Mouse (Mus musculus) midbrain, embryonic 13.5 days (tissue): ENCODE results near the gene Lsamp. TPM values are rescaled to one million over a fixed set of nuclear protein-coding genes. Genes with fewer than 3 reads are reported as not detected.

ENCODE experiments used
- ATAC-seq: fragments of 200-750 bp; cut with Nextera tagmentation; 2 replicates; pipeline ENCODE4 v1.8.0; 2017; ENCODE audit warnings: mild to moderate bottlenecking, moderate TSS enrichment, moderate library complexity
- H3K27ac ChIP-seq: fragments of 300-500 bp; sonication (generic); 2 replicates; pipeline ENCODE4 v1.5.1; 2015; ENCODE audit warnings: inconsistent platforms, mild to moderate bottlenecking, moderate library complexity
- H3K27me3 ChIP-seq: fragments of 300-500 bp; sonication (generic); 2 replicates; pipeline ENCODE4 v1.6.1; 2015; ENCODE audit warnings: mild to moderate bottlenecking, inconsistent platforms
- H3K36me3 ChIP-seq: fragments of 300-500 bp; sonication (generic); 2 replicates; pipeline ENCODE4 v1.6.1; 2015; ENCODE audit warnings: mild to moderate bottlenecking, inconsistent platforms
- H3K4me1 ChIP-seq: fragments of 300-500 bp; sonication (generic); replicated peaks from 2 replicates; pipeline ENCODE4 v1.6.1; 2015; ENCODE audit warnings: inconsistent platforms
- H3K4me2 ChIP-seq: fragments of 300-500 bp; sonication (generic); replicated peaks from 2 replicates; pipeline ENCODE4 v1.6.1; 2015; ENCODE audit warnings: moderate library complexity, mild to moderate bottlenecking, inconsistent platforms
- H3K4me3 ChIP-seq: fragments of 300-500 bp; sonication (generic); replicated peaks from 2 replicates; pipeline ENCODE4 v1.5.1; 2015; ENCODE audit warnings: mild to moderate bottlenecking, inconsistent platforms
- H3K9ac ChIP-seq: fragments of 300-500 bp; sonication (generic); replicated peaks from 2 replicates; pipeline ENCODE4 v1.6.1; 2015; ENCODE audit warnings: mild to moderate bottlenecking, inconsistent platforms
- H3K9me3 ChIP-seq: fragments of 300-500 bp; sonication (generic); 2 replicates; pipeline ENCODE4 v1.6.1; 2016; ENCODE audit warnings: mild to moderate bottlenecking, inconsistent platforms
- WGBS: fragments of 180-500 bp; shearing (Covaris S2); methylation state at CpG from one replicate; pipeline ENCODE4 v1.1.7; 2015; 5-methylcytosine and 5-hydroxymethylcytosine counted together
- polyA plus RNA-seq: library from polyadenylated mRNA; unstranded; fragments of >200 nt; fragmentation: Nextera tagmentation; extraction: Ambion mirVana; gene quantifications from 2 replicates; pipeline ENCODE4 v1.2.1, GENCODE M21; 2015

The Lsamp gene
- polyA plus RNA-seq, 1 experiment from 2014 or later: 66.7 TPM

DNA sequence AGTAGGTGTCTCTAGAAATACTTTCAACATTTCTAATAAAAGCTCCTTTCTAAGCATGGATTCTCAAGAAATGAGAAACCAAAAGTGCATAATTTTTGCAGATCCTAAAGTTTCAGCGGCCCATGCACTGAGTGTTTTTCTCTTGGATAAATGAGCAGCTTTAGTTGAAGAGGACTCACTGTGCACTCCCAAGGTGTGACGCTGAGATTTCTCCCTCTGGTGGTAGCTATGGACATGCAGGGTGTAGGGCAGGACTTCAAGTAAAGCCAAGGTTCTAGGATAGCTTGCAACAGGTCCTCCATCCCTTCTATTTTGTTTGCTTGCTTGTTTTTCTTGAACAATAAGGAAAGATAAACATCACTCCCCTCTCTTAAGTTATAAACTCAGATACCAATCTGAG lies 1558.5 kb downstream of the Lsamp start:
- WGBS: 41% methylated on average over 2 of the region's 2 CpGs

DNA sequence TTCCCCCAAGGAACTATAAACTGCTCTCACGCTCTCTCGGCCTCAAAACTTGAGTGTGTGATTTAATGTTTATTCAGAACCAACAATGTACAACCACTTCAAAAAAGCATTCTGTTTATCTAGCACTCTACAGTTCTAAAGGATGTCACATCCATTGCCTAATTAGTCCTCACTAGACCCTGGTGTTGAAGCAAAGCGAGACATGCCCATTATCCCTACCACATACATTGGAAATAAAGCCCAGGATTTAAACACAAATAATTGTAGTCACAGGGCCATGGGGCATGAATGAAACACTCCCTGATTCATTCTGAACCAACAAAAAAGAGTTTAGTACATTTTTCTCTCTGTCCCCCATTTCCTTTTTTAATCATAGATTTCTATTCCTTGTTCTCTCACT lies 1567.0 kb downstream of the Lsamp start:
- Histone ChIP-seq H3K4me2 (no peak overlapping the region), H3K27ac (peak overlapping the region; percentile 66), H3K36me3 (no peaks in the 10 kb centered on the region), H3K4me1 (peaks cover 17% of the 10 kb centered on the region), H3K4me3 (no peak overlapping the region), H3K9ac (no peak overlapping the region), H3K27me3 (no peaks in the 10 kb centered on the region), H3K9me3 (no peaks in the 10 kb centered on the region)
- WGBS: 54% methylated on average over 3 of the region's 3 CpGs
- ATAC-seq: no peak

More for the DNA sequence above, 1558.5 kb downstream of the Lsamp start:
- Histone ChIP-seq H3K4me1 (no peaks in the 10 kb centered on the region), H3K27ac (no peak overlapping the region), H3K36me3 (no peaks in the 10 kb centered on the region), H3K9ac (no peak overlapping the region), H3K4me2 (no peak overlapping the region), H3K9me3 (no peaks in the 10 kb centered on the region), H3K4me3 (no peak overlapping the region), H3K27me3 (no peaks in the 10 kb centered on the region)
- no peak for ATAC-seq

DNA sequence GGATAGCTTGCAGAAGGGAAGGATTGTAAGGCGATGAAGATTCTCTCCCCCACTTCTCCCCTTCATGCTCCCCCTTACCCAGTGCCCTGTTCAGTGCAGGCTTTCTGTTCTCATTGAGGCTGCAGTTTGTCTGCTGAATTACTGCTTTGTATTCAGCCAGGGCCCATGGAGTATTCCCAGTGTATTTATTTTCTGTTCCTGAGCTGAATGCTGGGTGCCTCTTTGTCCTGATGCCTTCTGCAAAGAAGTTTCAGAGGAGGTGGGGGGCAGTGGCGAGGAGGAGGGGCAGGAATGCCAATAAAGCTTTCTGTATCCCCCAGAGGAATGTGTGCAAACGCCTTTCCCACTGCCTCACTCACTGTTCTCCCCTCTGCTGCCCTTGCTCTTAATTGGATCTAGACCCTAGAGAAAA lies 1567.7 kb downstream of the Lsamp start:
- Histone ChIP-seq H3K4me1 (peaks cover 17% of the 10 kb centered on the region), H3K4me2 (no peak overlapping the region), H3K9ac (no peak overlapping the region), H3K27me3 (no peaks in the 10 kb centered on the region), H3K36me3 (no peaks in the 10 kb centered on the region), H3K9me3 (no peaks in the 10 kb centered on the region), H3K27ac (peak overlapping the region; percentile 66), H3K4me3 (no peak overlapping the region)
- ATAC-seq: peak; percentile 93
- 0% methylated on average over 3 of the region's 3 CpGs for WGBS

DNA sequence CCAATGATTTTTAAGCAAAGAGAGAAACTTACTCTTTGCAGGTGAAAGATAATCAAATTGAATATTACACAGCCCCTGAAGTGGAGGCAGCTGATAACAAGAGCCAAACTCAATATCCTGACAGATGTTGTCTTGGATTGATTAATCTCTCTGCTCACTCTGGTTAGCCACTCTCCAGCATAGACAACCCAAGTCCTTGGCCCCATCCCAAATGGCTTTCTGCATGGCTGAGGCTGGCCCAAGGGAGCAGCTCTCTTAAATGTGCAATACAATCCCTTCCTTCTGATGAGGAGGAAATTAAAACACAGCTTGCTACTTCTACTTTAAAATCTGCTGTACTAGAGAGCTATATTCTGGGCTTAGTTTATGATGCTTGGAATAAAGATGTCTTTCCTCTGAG lies 1572.9 kb downstream of the Lsamp start:
- H3K4me1 ChIP-seq: peaks cover 6% of the 10 kb centered on the region
- H3K9ac ChIP-seq: no peak overlapping the region
- no peak overlapping the region for H3K27ac ChIP-seq

DNA sequence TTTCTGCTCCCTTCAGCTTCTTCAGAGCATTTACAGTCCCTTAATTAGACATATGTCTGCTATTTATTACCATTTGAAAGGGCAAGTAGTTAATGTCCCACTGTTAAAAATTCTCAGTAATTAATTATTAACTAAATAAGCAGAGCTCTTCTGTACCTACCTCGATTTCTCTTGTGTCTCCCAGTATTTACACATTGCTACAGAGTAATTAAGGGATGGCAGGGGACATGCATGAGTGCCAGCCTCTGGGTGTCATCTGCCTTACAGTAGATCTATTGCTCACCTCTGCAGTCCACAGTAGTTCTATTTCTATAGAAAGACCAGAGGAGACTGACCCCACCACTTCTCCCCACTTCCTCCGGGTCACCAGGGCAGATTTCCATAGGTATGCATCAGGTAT lies 1581.1 kb downstream of the Lsamp start:
- Histone ChIP-seq H3K27me3 (no peaks in the 10 kb centered on the region), H3K36me3 (no peaks in the 10 kb centered on the region), H3K4me1 (no peaks in the 10 kb centered on the region), H3K4me3 (no peak overlapping the region), H3K27ac (no peak overlapping the region), H3K9ac (no peak overlapping the region), H3K9me3 (no peaks in the 10 kb centered on the region), H3K4me2 (no peak overlapping the region)
- no peak for ATAC-seq
- WGBS: 67% methylated on average over 2 of the region's 2 CpGs

More for the DNA sequence above, 1572.9 kb downstream of the Lsamp start:
- Histone ChIP-seq H3K4me2 (no peak overlapping the region), H3K36me3 (no peaks in the 10 kb centered on the region), H3K9me3 (no peaks in the 10 kb centered on the region), H3K27me3 (no peaks in the 10 kb centered on the region), H3K4me3 (no peak overlapping the region)
- ATAC-seq: no peak

DNA sequence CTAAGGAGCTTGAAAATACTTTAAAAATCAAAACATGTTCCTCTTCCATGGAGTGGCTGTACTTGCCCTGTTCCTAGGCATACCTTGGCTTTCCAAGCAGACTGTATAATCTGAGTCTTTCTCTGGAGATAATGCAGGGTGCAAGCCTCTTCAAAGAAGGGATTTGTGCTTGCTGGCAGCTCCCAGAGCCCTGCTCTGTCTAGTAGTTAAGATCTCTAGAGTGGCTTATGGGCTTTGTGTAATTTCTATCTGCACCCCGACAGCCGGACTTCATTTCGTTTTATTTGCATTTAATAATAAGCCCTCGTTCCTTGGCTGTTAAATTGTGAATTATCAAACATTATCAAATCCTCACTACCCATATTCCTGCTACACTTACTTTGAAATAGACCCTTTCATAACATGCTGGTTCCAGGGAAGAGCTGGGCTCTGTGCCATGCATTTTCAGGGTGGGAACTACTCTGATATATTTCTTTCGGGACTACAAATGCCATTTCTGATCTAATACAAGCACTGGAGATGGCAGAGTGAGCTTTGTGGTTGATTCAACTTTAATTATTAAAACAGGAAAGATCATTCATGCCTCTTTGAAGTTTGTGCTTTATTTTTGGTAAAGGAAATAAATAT lies 1604.6 kb downstream of the Lsamp start:
- Histone ChIP-seq H3K4me3 (no peak overlapping the region), H3K27me3 (no peaks in the 10 kb centered on the region), H3K4me2 (no peak overlapping the region), H3K9me3 (no peaks in the 10 kb centered on the region), H3K4me1 (peaks cover 18% of the 10 kb centered on the region; the same call in 1 of the 2 replicates), H3K36me3 (no peaks in the 10 kb centered on the region), H3K27ac (peak overlapping the region; percentile 62; the same call in 1 of the 2 replicates), H3K9ac (no peak overlapping the region)
- WGBS: 47% methylated on average over 5 of the region's 5 CpGs
- ATAC-seq: peak; percentile 86

DNA sequence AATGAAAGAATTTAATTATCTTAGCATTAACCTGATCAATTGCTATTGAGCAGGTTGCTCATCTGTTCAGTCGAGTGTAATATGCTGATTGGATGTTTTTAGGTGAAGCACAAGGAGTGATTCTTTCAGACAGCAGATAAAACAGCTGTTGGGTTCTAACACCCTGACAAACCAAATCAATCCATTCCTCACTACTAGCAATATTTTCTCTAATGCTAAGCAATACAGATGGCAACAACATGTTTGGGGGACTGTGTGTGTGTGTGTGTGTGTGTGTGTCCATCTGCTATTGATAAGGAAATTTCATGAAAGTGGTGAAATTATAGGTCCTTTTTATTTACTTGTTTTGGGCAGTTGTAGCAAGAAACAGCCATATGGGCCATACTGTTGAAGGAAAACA lies 1628.1 kb downstream of the Lsamp start:
- no peaks in the 10 kb centered on the region for H3K9me3 ChIP-seq
- no peak overlapping the region for H3K4me2 ChIP-seq
- H3K36me3 ChIP-seq: no peaks in the 10 kb centered on the region
- no peak overlapping the region for H3K27ac ChIP-seq
- ATAC-seq: no peak
- 68% methylated on average over 1 of the region's 1 CpGs for WGBS
- H3K4me3 ChIP-seq: no peak overlapping the region
- no peaks in the 10 kb centered on the region for H3K27me3 ChIP-seq
- no peaks in the 10 kb centered on the region for H3K4me1 ChIP-seq
- no peak overlapping the region for H3K9ac ChIP-seq

DNA sequence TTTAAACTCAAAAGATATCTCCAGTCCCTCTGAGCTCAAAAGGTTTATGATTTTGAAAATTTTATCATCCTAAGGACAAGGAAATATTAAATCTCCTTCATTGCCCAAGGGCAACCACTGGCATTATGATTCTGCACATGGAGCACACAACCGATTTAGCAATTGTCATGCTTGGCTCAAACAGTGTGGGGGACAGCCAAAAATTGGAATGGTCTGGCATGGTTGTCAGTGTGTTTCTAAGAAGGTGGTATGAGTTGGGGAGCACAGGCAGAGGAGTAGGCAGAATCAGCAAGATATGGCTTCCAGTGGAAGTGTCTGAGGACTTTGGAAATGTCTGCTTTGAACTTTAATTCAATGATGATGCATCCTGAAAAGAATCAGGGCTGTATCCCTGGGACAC lies 1639.7 kb downstream of the Lsamp start:
- ATAC-seq: no peak
- 86% methylated on average over 1 of the region's 1 CpGs for WGBS

DNA sequence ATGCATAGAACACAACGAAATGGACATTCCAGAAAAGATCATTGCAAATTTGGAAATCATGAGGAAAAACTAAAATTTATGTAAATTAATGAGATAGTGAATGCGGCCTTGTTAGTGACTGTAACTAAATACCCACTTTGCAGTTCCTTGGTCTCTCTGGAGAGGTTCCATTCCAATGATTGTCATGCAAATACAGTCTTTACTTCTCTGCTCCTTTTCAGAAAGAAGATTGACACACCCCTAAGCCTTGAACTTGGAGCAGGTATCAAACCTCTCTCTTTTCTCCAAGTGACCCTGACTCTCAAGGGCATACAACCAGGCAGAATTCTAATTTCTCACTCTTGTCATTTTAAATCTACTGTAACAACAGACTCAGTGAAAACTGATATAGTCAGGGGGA lies 1649.7 kb downstream of the Lsamp start:
- ATAC-seq: no peak
- WGBS: 17% methylated on average over 2 of the region's 2 CpGs

More for the DNA sequence above, 1639.7 kb downstream of the Lsamp start:
- Histone ChIP-seq H3K27ac (no peak overlapping the region), H3K4me1 (peaks cover 10% of the 10 kb centered on the region), H3K4me2 (no peak overlapping the region), H3K9ac (no peak overlapping the region), H3K36me3 (no peaks in the 10 kb centered on the region), H3K9me3 (no peaks in the 10 kb centered on the region), H3K4me3 (no peak overlapping the region), H3K27me3 (no peaks in the 10 kb centered on the region)

DNA sequence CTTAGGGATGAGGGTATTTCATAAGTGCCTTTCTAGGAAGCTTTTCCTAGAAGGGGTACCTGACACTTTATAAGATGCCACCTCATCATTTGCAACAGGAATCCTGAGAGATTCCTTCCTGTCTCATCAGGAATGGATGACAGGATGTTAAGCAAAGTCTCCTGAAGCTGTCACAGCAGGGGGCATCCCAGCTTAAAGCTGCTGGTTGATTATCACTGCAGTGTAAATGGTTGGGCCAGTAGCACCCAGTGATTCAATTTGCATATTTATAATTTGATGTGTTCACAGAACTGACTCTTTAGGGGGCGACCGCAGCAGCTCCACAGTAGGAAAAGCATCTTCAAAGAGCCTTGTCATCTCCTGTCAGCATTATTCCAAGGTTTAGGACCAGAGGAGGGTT lies 1656.7 kb downstream of the Lsamp start:
- WGBS: 45% methylated on average over 2 of the region's 2 CpGs
- Histone ChIP-seq H3K4me3 (no peak overlapping the region), H3K27ac (no peak overlapping the region), H3K4me1 (peaks cover 5% of the 10 kb centered on the region), H3K9ac (no peak overlapping the region), H3K27me3 (no peaks in the 10 kb centered on the region), H3K36me3 (no peaks in the 10 kb centered on the region), H3K4me2 (no peak overlapping the region), H3K9me3 (no peaks in the 10 kb centered on the region)
- peak; percentile 43; the same call in 1 of the 2 replicates for ATAC-seq

More for the DNA sequence above, 1649.7 kb downstream of the Lsamp start:
- no peak overlapping the region for H3K9ac ChIP-seq
- 0 out of 2 replicates have a peak, but pooled peaks cover 12% of the 10 kb centered on the region for H3K4me1 ChIP-seq
- H3K9me3 ChIP-seq: no peaks in the 10 kb centered on the region
- no peaks in the 10 kb centered on the region for H3K27me3 ChIP-seq
- no peaks in the 10 kb centered on the region for H3K36me3 ChIP-seq
- no peak overlapping the region for H3K4me2 ChIP-seq
- H3K4me3 ChIP-seq: no peak overlapping the region
- H3K27ac ChIP-seq: no peak overlapping the region

DNA sequence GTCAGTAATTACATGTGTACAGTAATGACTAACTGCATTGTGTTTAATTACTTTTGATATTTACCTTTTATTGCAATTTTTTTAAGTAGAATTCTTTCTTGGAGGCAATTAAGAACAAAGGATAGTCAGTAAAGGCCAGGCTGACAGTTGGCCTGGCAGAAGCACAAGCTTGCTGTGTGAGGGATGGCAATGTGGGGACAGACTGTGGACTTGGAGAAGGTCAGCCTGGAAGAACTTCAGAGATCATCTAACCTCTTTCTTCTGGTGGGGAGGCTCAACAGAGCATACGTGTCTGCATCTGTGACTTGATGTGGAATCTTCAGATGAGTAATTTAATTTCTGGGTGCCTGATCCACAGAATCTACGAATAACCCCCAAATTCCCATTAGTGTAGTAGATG lies 1669.1 kb downstream of the Lsamp start:
- no peak for ATAC-seq
- 88% methylated on average over 2 of the region's 2 CpGs for WGBS
- no peak overlapping the region for H3K4me3 ChIP-seq
- no peaks in the 10 kb centered on the region for H3K27me3 ChIP-seq
- no peaks in the 10 kb centered on the region for H3K4me1 ChIP-seq
- H3K9ac ChIP-seq: no peak overlapping the region
- no peaks in the 10 kb centered on the region for H3K36me3 ChIP-seq
- H3K27ac ChIP-seq: no peak overlapping the region
- H3K4me2 ChIP-seq: no peak overlapping the region
- H3K9me3 ChIP-seq: no peaks in the 10 kb centered on the region

DNA sequence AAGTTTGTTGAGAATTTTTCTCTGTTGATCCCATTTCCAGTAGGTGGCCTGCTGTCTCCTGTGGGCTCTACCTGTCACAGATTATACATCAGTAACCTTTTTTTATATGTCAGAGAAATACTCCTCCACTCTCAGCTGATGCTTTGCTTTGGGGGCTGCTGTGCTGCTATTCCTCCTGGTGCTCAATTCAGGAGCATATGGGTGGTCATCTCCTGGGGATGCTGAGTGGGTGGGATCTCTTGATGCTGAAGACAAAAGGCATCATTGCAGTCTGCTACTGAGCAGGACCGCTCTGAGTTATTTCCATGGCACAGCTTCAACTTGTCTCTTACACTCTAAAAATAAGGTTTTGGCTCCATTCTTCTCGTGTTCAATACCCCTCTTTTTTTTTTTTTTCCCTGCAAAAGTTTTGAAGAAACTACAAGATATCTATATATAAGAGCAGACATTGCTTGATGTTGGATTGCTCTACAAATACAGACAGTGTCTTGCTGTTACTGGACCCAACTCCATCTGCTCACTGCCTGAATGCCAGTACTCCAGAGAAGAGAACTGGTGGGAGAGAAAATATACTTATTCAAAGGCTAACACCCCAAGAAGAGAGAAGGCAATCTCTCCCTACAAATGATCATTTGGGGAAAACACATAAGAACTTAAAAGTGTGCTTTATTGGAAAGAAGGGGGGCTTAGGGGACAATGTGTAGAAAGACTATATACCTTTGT lies 1690.3 kb downstream of the Lsamp start:
- H3K4me2 ChIP-seq: no peak overlapping the region
- 91% methylated on average over 2 of the region's 2 CpGs for WGBS
- no peak for ATAC-seq

More for the DNA sequence above, 1690.3 kb downstream of the Lsamp start:
- Histone ChIP-seq H3K9me3 (no peaks in the 10 kb centered on the region), H3K27ac (no peak overlapping the region), H3K4me1 (no peaks in the 10 kb centered on the region), H3K9ac (no peak overlapping the region), H3K36me3 (no peaks in the 10 kb centered on the region), H3K27me3 (no peaks in the 10 kb centered on the region), H3K4me3 (no peak overlapping the region)
